Mouse (Mus musculus) liver, embryonic 18 days (tissue): ENCODE measurements around the gene Traf6. TPM values are rescaled to one million over a fixed set of nuclear protein-coding genes. Genes with fewer than 3 reads are reported as not detected.

ENCODE experiments used
- polyA plus RNA-seq: library from polyadenylated mRNA; depleted of rRNA; stranded (reverse); fragments of >200 nt; gene quantifications from 2 replicates; pipeline ENCODE4 v1.2.3, GENCODE M21; 2012; rRNA removed

Gene Traf6
- polyA plus RNA-seq = 4.0 and 4.1 TPM in 2 replicates

DNA sequence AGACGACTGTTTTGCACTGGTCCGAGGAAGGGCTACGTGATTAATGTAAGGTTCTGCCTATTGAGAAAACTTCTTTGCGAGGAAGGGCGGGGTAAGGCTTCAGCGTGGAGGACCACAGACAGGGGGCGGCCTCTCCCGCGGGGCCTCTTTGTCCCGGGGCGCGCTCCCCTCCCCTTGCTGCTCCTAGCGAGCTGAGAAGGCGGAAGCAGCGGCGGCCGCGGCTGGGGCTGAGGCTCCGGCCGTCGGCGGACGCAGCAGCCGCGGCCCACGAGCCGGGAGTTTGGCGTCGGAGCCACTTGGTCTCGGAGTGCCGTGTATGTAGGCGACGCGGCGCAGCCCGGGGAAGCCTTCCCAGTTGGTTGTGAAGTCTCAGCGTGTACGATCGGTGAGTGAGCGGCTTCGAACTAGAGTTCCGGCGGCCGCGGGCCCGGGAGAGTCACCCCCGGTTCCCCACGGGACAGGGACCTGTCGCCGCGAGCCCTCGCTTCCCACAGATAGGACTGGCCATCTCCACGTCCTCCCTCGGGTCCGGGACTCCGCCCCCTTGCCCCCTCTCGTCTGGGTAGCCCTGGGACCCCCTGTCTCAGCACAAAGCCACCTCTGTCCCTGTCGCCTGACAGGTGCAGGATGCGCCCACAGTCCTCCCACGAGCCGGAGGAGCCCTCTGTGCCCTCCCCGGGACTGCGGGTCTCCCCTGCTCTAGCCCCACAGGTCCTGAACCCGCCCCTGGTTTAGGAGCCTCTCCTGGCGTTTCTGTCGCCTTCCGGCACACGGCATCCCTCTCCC lies at the start of gene Traf6:
Traf6 (plus strand) TSS at position 194 of the 786 bp plus-strand sequence.

GRCm38 (mm10) chr2:101649114-101649671 lies 29.0 kb upstream of the Traf6 start, which contains the start of the genes Rag1 and B230118H07Rik:
TSS of gene Rag1 (minus strand) at chr2:101649501.
TSS of gene B230118H07Rik (minus strand) at chr2:101649532.

Other genes starting within 250 kb of the Traf6 start
- gene Rag2, start 53.7 kb upstream of the Traf6 start, polyA plus RNA-seq = 1.1 and 1.6 TPM in 2 replicates
- 1.8 and 2.1 TPM in 2 replicates for gene Rag1, start 28.9 kb upstream of the Traf6 start, polyA plus RNA-seq
- 6.9 and 7.3 TPM in 2 replicates for gene B230118H07Rik, start 28.9 kb upstream of the Traf6 start, polyA plus RNA-seq
- gene Prr5l, start 204.6 kb downstream of the Traf6 start, polyA plus RNA-seq = 2.1 and 2.4 TPM in 2 replicates
- gene Commd9, start 207.8 kb downstream of the Traf6 start, polyA plus RNA-seq = 40.6 and 51.3 TPM in 2 replicates